Mouse (Mus musculus): ENCODE measurements around the gene Rnf32. TPM values are rescaled to one million over a fixed set of nuclear protein-coding genes. Genes with fewer than 3 reads are reported as not detected.

Rnf32 gene
- polyA plus RNA-seq, 1 experiment from 2014 or later: 10.4 TPM

Other genes with a start within 250 kb of the Rnf32 start
- 17.6 and 17.9 TPM in 2 replicates for gene Lmbr1, start 182.4 kb downstream of the Rnf32 start, polyA plus RNA-seq (2016; fragmentation: Nextera tagmentation; extraction: Ambion mirVana)
- gene Nom1, start 238.7 kb downstream of the Rnf32 start, polyA plus RNA-seq (2016; fragmentation: Nextera tagmentation; extraction: Ambion mirVana): 23.5 and 24.4 TPM in 2 replicates